Mouse (Mus musculus) liver, embryonic 14.5 days (tissue): Measurements from ENCODE around the gene Tmcc3.

Experiments
- CTCF ChIP-seq: IDR thresholded peaks from 2 replicates; pipeline ENCODE4 v1.5.1; 2016; ENCODE audit warnings: antibody characterized with exemption, low read depth, control low read depth
- EP300 ChIP-seq: IDR thresholded peaks from 2 replicates; pipeline ENCODE4 v1.6.1; 2016; ENCODE audit warnings: antibody characterized with exemption, low read depth

GRCm38 (mm10) chr10:94457454-94457853 is 145.7 kb downstream of the Tmcc3 start:
- TF ChIP-seq CTCF (no peak), EP300 (no peak)
